Mouse (Mus musculus) lung, adult 18-20 months (tissue): ENCODE results near the gene Slc35c2.

Experiments
- DNase-seq, 2 experiments: peaks; one replicate each; pipeline ENCODE4 v3.0.0; 2022; ENCODE audit warnings: mixed read lengths in 2 of 2

Gene Slc35c2

DNA sequence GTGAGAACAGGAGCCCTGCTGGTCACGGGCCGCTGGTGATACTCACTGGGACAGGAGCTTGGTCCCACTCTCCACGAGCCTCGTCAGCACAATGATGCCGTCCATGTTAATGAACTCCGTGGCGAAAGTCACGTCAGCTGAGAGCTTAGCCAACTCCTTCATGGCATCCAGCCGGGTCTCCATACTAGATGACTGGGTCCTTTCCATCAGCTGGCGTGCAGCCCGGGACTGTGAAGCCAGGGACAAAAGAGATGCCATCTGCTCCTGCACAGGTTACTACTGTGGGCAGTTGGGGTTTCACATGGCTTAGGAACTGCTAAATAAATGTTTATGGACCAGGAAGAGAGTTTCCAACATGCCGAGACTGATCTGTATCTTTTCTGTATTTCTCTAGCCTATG, 23.9 kb upstream of the Slc35c2 start:
- DNase-seq = no peak

DNA sequence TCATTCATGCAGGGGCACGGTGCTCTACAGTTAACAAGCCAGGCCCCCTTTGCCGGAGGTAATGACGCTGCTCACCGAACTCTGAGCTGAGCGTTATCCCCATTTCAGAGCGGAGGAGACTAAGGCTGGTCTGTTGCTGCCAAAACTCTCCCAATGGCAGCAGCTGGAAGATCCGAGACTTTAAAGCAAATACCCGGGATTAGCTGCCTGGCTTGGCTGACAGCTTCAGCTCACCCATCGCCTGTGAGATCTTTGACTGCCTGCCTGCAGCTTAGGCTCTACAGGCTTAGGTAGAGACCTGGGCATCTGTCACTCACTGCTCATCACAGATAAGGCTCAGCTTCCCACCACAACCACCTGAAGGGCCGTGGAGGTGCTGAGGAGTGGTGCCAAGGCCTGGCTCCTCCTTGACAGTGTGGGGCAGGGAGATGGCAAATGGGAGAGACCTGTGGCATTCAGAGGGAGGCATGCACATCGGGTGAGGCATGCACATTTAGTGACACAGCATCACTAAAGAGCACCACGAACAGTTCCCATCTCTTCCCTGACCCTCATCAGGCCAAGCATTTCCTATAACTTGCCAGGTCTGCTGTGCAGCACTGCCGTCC, 23.3 kb upstream of the Slc35c2 start:
- DNase-seq = no peak

DNA sequence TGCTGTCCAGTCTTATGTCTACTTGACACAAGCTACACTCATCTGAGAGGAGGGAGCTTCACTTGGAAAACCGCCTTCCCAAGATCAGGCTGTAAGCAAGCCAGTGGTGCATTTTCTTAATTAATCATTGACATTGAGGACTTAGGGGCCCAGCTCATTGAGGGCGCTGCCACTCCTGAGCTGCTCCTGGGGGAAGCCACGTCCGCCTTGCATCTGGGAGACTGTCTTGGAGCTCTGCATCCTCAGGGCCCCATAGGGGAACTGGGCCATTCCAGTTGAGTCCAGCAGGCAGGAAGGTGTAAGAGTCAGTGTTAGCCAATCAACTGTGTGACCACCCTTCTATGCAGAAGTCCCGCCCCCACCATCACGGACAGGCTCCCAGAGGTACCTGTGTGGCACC, 20.1 kb upstream of the Slc35c2 start:
- DNase-seq = no peak

DNA sequence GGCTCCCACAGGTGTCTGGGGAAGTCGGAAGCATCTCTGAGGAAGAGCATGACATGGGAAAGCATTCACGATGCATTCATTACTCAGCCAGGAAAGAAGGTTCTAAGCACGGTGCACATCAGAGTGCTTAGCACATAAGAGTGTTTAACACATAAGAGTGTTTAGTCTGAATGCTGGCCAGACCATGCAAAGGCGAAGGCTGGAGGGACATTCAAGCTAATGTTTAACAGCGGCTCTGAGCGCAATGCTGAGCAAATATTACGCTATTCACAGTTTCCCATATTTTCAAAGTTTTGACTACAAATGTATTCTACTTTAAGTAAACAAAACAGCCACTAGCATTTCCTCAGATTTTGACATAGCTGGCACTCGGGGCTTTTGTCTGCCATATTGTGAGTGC, 17.8 kb upstream of the Slc35c2 start:
- DNase-seq = no peak

GRCm38 (mm10) chr2:165304819-165305218, 17.1 kb upstream of the Slc35c2 start:
- DNase-seq = no peak

DNA sequence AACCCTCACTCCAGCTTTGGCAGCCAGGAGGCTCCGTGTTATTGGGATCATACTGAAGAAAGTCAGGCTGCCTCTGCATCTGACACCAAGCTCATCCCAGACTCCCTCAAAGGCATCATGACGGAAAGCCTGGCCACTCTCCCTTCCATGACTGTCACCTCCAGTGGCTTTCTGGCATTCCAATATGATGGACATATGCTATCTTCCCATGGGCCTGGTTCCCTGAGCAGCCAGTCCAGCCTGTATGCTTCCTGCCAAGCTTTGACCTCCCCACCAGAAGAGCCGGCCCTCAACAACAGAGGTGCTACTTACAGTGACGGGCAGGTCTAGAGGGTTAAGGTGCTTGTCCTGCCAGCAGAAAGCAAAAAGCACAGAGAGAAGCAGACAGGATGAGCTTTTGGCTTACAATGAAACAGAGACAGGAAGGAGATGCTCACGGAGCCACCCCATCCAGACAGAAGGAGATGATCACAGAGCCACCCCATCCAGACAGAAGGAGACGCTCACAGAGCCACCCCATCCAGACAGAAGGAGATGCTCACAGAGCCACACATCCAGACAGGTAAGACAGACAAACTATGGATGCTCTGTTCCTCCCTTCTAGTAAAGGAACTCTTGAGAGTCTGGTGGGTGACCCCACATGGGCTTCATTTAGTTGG, 15.8 kb upstream of the Slc35c2 start:
- no peak for DNase-seq

- no peak for DNase-seq
Observed at GRCm38 (mm10) chr2:165301409-165301808, 13.7 kb upstream of the Slc35c2 start.

GRCm38 (mm10) chr2:165300885-165301284, 13.2 kb upstream of the Slc35c2 start:
- no peak for DNase-seq

DNA sequence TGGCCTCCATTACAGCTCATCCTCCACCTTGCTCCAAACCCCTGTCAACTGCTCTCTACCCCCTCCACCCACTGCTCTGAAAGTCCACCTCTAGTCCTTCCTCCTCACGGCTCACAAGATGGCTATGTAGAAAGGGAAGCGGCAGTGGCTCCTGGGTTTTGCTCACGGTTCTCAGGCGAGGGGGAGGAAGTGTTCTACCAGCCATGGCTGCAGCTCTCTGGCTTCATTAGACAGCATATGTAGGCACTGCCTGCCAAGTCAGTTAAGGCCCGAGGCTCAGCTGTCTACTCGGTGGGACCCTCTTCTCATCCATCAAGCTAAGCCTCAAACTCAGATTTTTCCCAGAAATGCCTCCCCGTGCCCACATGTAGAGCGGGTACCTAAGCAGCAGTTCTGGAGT, 12.8 kb upstream of the Slc35c2 start:
- DNase-seq = no peak

DNA sequence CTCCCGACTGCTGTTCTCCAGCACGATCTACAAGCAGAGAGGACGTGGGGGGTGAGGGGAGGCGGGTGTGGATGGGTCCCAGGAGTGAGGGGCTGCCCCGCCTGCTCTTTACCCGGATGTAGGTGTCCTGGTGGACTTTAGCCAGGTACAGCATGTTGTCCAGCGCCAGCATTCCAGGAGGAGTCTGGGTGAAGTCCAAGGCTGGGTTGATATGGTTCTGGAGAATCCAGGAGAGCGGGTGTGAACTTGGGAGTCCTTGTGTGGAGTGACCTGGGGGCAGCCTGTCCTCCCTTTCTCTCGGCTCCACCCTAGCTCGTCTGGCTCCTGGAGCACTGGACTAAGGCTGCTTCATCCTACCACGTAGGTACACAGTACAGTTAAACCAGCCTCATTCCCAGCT, 9.8 kb upstream of the Slc35c2 start:
- no peak for DNase-seq

- DNase-seq = no peak
Observed at GRCm38 (mm10) chr2:165296571-165296970, 8.9 kb upstream of the Slc35c2 start.

- peak; percentile 69 to 74 for DNase-seq
Observed at GRCm38 (mm10) chr2:165288315-165289031, 804 bp upstream of the Slc35c2 start.

GRCm38 (mm10) chr2:165286361-165287201, 1.1 kb downstream of the Slc35c2 start:
- DNase-seq = peak; percentile 34 to 48

DNA sequence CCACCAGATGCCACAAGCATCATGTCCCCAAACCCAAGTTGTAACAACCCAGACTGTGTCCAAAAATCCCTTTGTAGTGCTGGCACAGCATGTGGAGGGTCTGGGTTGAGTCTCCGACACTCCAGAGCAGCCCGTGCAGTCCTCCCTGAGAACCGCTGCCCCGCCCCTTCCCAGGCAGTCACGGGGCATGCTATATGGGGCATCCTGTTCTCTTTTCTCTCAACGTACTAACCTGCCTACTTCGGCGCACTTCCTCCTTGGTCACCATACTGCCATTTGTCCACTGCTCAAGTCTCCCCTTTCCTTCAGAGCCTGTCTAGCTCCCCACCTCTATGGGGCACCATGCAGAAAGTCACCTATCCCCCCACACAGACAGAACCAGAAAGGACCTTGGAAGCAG, 2.0 kb downstream of the Slc35c2 start:
- peak; percentile 31 to 53 for DNase-seq

GRCm38 (mm10) chr2:165285034-165285433, 2.6 kb downstream of the Slc35c2 start:
- DNase-seq = no peak

GRCm38 (mm10) chr2:165284377-165284776, 3.3 kb downstream of the Slc35c2 start:
- no peak for DNase-seq

GRCm38 (mm10) chr2:165283644-165284043, 4.0 kb downstream of the Slc35c2 start:
- no peak for DNase-seq

DNA sequence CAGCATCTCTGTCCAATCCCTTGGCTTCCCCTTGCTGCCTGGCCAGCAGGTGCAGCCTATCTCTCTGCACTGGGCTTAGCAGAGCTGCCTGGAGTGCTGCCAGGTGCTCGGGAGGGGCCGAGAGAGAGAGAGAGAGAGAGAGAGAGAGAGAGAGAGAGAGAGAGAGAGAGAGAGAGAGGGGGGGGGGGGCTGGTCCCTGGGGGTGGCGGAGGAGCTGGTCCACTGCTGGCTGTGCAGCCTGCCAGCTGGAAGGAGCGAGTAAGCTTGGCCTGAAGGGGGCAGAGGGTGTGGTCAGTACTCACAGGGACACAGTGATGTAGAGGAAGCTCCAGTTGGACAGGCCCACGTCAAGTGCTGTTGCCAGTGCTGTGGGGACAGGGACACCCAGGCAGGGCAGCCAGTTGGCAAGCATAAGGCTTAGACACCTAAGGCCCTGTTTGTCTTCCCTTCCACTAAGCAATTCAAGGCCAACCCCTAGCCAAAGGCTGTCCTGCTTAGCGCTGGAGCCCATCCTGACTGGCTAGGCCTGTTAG, 5.8 kb downstream of the Slc35c2 start:
- peak in 1 of 2 experiments; percentile 18 for DNase-seq

- DNase-seq = no peak
Observed at GRCm38 (mm10) chr2:165279351-165279750, 8.3 kb downstream of the Slc35c2 start.

- no peak for DNase-seq
Observed at GRCm38 (mm10) chr2:165277188-165277740, 10.4 kb downstream of the Slc35c2 start.

GRCm38 (mm10) chr2:165275824-165276223, 11.8 kb downstream of the Slc35c2 start:
- peak; percentile 51 to 57 for DNase-seq

- no peak for DNase-seq
Observed at GRCm38 (mm10) chr2:165275124-165275640, 12.5 kb downstream of the Slc35c2 start.
